Mouse (Mus musculus): ENCODE data around the gene S100a3. TPM values are rescaled to one million over a fixed set of nuclear protein-coding genes. Genes with fewer than 3 reads are reported as not detected.

Gene S100a3
- polyA plus RNA-seq, 1 experiment: 4.7 TPM

GRCm38 (mm10) chr3:90555954-90556353 lies 4.4 kb upstream of the S100a3 start:
- DNase-seq (ENCODE audit: low spot score): no peak

DNA sequence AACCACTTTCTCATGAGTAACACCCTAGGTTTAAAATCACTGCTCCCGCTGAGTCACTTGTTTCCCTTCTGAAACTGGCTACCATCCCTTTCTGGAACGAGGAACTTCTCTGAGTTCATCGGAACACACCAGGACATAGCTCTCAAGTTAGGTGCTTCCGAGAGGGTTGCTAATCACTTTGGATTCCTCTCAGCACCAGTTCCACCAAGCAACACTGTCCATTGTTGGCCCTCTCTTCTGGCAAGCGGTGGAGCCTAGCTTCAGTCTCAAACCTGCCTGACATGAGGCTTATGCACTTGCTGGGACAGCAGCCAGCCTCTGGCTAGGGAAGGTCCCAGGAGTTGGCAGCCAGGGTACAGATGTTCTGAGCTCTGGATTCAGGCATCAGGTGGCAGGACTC lies 14.3 kb downstream of the S100a3 start:
- DNase-seq (ENCODE audit: low spot score): no peak

GRCm38 (mm10) chr3:90575320-90575719 lies 14.9 kb downstream of the S100a3 start:
- DNase-seq (ENCODE audit: low spot score): no peak

GRCm38 (mm10) chr3:90576351-90577001 lies 16.1 kb downstream of the S100a3 start:
- no peak for DNase-seq (ENCODE audit: low spot score)

- no peak for DNase-seq (ENCODE audit: low spot score)
Observed at GRCm38 (mm10) chr3:90579433-90579832, 19.1 kb downstream of the S100a3 start.

- DNase-seq (ENCODE audit: low spot score): no peak
Observed at GRCm38 (mm10) chr3:90581141-90581540, 20.8 kb downstream of the S100a3 start.

- no peak for DNase-seq (ENCODE audit: low spot score)
Observed at GRCm38 (mm10) chr3:90582156-90582555, 21.8 kb downstream of the S100a3 start.

DNA sequence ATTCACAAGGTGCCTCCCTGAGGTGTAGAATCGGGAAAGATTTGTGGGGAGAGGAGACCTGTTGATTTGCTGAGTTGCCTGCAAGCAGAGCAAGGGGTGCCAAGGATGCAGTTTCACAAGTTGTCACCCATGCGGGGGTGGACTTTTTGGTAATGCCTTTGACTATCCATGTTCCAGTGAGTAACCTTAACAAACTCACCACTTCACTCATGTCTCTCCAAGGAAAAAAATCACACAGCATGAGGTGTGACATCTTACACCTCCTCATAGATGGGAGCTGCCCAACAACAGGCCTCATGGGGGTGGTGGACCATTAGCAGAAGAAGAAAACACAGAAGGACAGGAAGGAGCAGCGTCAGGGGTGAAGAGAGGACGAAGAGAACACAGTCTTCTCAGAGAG lies 22.2 kb downstream of the S100a3 start:
- DNase-seq (ENCODE audit: low spot score): no peak

DNA sequence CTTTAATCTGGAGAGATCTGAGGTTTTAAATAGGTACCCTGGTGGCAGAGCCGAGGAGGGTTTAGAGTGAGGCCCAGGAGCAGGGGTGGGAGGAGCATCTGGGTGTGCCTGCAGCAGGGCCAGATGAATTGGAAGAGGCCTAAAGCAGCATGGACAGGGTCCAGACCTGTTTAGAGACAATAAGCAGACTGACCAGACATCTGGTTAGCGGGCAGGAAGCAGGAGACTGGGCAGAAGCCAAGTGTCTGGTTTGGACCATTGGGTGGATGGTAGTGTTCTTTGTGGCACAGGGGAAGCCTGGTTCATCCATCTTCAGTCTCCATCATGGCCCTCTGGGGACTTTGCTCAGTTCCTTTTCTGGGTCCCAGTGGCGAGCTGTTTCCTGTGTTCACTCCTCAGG lies 23.5 kb downstream of the S100a3 start:
- DNase-seq (ENCODE audit: low spot score): no peak

DNA sequence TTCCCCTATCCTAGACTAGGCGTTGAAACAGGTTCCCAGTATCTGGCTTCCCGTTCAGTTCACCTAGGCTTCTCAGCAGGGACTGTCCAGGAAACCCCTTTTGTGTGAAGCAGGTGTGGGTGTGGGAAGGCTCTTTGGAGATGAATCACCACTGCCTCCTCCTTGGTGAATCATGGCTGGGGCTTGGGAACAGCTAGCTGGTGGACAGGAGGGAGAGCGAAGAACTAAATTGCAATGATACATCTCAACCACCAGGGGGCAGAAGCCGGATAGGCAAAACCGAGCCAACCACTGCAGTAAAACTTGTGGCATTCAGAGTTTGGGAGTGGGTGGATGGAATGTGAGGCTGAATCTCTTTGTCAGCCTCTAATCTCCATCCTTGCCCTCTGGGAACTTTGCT lies 25.2 kb downstream of the S100a3 start:
- peak; percentile 60 for DNase-seq (ENCODE audit: low spot score)

- no peak for DNase-seq (ENCODE audit: low spot score)
Observed at GRCm38 (mm10) chr3:90586016-90586643, 25.8 kb downstream of the S100a3 start.

DNA sequence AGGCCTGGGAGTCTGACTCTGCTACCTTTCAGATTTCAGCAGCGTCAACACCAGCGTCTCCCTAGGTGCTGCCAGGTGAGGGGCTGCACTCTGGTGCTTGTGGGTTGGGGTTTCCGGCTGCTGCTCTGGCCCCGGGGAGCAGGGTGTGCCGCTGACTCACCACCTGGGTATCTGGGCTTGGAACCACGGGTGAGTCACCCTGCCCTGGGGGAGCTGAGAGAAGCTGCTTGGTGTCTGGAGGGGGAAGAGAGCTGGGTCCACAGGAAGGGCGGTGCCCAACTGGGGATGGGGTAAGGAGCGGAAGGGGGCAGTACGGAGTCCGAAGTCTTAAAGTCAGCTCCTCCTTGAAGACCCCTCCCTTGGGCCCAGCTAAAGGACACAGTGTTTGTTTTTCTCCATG lies 26.5 kb downstream of the S100a3 start:
- peak; percentile 80 for DNase-seq (ENCODE audit: low spot score)

DNA sequence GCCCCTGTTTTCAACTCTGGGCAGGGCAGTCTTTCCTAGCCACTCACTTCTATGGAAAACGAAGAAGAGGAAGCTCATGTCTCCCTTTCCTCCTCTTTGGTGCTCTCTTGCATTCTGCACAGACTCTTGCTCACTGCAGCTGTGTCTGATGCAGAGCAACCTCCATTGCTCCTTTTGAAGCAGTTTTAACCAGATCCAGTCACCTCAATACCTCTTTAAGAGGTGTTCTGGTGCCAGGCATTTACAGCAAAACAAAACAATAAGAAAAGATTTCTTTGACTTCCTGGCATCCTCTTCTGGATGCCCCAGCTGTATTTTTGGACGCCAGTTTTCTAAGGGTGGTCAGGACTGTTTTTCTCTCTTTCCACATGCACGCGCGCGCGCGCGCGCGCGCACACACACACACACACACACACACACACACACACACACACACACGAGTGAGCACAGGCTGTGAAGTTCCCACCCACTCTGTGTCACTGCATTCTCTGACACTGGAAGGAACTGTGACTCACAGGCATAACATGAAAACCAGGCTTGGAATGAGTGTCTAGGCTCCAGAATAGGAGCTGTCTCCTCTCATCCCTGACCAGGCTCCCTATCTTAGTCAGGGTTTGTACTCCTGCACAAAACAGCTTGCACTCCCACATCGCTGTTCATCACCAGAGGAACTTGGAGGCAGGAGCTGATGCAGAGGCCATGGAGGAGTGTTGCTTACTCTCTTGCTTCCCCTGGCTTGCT lies 27.2 kb downstream of the S100a3 start:
- no peak for DNase-seq (ENCODE audit: low spot score)

GRCm38 (mm10) chr3:90589390-90589789 lies 29.0 kb downstream of the S100a3 start:
- DNase-seq (ENCODE audit: low spot score): no peak

GRCm38 (mm10) chr3:90589947-90590346 lies 29.6 kb downstream of the S100a3 start, which contains the start of gene S100a2:
Gene S100a2, plus strand, starts transcription at chr3:90590247.
- no peak for DNase-seq (ENCODE audit: low spot score)

DNA sequence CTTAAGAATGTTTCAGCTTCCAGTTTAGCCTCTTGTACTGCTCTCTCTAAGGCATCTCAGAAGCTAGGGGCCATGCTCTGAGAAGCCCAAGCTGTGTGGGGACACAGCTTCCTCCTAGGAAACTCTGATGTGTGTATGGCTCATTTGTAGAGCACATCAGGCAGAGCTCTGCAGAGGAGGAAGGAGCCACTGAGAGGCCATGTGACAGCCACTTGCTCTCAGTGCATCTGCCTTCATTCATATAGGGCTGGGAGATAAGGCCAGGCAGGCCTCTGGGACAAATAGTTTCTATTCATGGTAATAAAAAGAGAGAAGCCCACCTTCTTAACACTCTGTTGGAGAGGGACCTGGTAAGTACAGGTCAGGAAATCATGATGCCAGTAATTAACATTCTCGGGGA lies 34.1 kb downstream of the S100a3 start:
- DNase-seq (ENCODE audit: low spot score): no peak

DNA sequence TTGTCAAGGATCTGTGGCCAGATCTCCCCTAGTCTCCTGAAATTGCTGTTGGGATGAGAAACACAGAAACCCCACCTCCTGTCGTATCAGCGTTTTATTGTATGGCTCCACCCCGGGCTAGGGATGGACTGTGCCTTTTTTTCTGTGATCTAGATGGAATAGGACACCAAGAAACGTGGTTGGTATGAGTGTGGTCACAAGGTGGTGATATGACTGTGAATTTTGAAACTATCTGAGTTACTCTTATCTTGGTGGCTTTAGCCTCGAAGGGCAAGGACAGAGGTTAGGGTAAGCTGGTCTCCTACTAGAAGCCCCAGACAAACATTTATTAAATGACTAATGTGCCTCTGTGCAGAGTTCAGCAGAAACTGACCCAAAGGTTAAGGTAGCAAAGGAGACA lies 35.2 kb downstream of the S100a3 start:
- no peak for DNase-seq (ENCODE audit: low spot score)

- no peak for DNase-seq (ENCODE audit: low spot score)
Observed at GRCm38 (mm10) chr3:90596810-90597209, 36.4 kb downstream of the S100a3 start.

- peak; percentile 23 for DNase-seq (ENCODE audit: low spot score)
Observed at GRCm38 (mm10) chr3:90597736-90598135, 37.4 kb downstream of the S100a3 start.

DNA sequence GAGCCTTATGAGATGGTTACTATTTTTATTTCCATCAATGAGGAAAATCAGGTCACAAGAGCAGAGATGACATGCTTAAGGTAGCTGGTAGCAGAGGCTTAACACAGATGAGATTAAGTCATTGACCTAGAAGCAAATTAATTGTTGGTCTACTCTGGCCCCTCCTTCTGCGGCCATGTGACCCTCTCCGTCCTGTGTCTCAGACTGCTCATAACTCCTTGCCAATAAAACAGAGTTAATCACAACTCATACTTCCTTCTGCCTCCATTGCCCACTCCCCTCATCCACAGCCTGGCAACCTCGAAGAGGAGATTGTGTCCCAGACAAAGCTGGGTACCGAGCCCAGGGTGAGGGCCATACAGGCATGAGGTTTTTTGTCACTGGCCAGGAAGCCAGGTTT lies 37.8 kb downstream of the S100a3 start:
- DNase-seq (ENCODE audit: low spot score): peak; percentile 20

GRCm38 (mm10) chr3:90599401-90599800 lies 39.0 kb downstream of the S100a3 start:
- DNase-seq (ENCODE audit: low spot score): no peak

- DNase-seq (ENCODE audit: low spot score): no peak
Observed at GRCm38 (mm10) chr3:90600036-90600435, 39.7 kb downstream of the S100a3 start.

All from urinary bladder, adult 2 months (tissue).